Mouse (Mus musculus): ENCODE measurements at regions not wholly inside any gene's neighbourhood (a gene's known extent, or its start where the extent isn't known, plus 50 kb on each side); places are given as distances from the start of the nearest gene placed in this dataset.

- TF ChIP-seq CTCF (conservative IDR thresholded peaks at IDR 0.05; ENCODE audit: low read length): no peak
- TF ChIP-seq NANOG (IDR thresholded peaks at IDR 0.05; ENCODE audit: borderline replicate concordance, low read length): no peak
- no peak for TF ChIP-seq POU5F1 (IDR thresholded peaks at IDR 0.05; ENCODE audit: borderline replicate concordance, low read length)
Measured at GRCm38 (mm10) chr4:127619870-127620269, 261.9 kb upstream of the Gjb5 start.
